Mouse (Mus musculus) gastrocnemius, postnatal 10 days (tissue): ENCODE measurements around the gene Foxe3. TPM values are rescaled to one million over a fixed set of nuclear protein-coding genes. Genes with fewer than 3 reads are reported as not detected.

Experiments used
- total RNA-seq, 2 experiments: library from RNA; stranded (reverse); gene quantifications; 2 replicates each; pipeline ENCODE4 v1.2.3; 2021

Gene Foxe3
- total RNA-seq, 2 experiments from 2014 or later: not detected

Other genes with a start within 250 kb of the Foxe3 start
- gene Gm12830, start 104.3 kb downstream of the Foxe3 start, total RNA-seq: not detected
- under 1 TPM; 0.85 to 0.90 TPM for gene Foxd2, start 17.1 kb downstream of the Foxe3 start, total RNA-seq
- 10 to 100 TPM; 32.1 to 36.8 TPM for gene Cmpk1, start 61.2 kb upstream of the Foxe3 start, total RNA-seq
- 1 to 10 TPM; 1.9 to 2.8 TPM for gene Stil, start 74.1 kb upstream of the Foxe3 start, total RNA-seq
- gene Tal1, start 130.4 kb upstream of the Foxe3 start, total RNA-seq: 1 to 10 TPM; 2.0 to 3.7 TPM
- under 1 TPM; 0.28 to 0.45 TPM for gene Pdzk1ip1, start 162.7 kb upstream of the Foxe3 start, total RNA-seq
- gene Cyp4x1, start 208.3 kb upstream of the Foxe3 start, total RNA-seq: under 1 TPM in 1 of 2 experiments, not detected in 1; 0.07 TPM